Mouse (Mus musculus): ENCODE measurements at regions not wholly inside any gene's neighbourhood (a gene's known extent, or its start where the extent isn't known, plus 50 kb on each side); places are given as distances from the start of the nearest gene placed in this dataset.

DNA sequence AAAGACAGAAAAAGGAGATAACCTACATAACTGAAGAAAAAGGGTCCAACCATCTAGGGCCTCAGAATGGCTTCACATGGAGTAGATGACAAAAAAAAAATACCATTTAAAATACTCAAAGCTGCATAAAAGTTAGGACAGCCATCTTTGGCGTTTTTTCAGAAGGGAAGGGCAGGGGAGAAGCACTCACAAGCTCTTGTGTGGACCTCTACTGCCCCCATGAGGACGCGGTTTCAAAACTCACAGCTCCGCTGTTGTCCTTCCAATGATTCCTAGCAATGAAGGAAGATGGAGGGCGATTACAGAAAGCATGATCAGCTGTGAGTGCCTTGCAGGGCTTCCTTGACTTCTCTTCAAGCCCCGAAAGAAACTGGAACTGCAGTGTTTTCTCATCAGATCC lies 140.8 kb upstream of the Olfr1324 start:
- no peak for TF ChIP-seq EP300 (IDR thresholded peaks at IDR 0.05)
- TF ChIP-seq CTCF (IDR thresholded peaks at IDR 0.05), result peak; percentile 66
